Mouse (Mus musculus) C2C12 (cell line): ENCODE measurements at regions not wholly inside any gene's neighbourhood (a gene's known extent, or its start where the extent isn't known, plus 50 kb on each side); places are given as distances from the start of the nearest gene placed in this dataset.

Experiments used
- H3K27me3 ChIP-seq: one replicate; pipeline ENCODE4 v1.6.1; 2011; ENCODE audit not compliant: control insufficient read depth, insufficient read depth, insufficient read length
- H3K36me3 ChIP-seq: one replicate; pipeline ENCODE4 v1.6.1; 2011; ENCODE audit not compliant: control insufficient read depth, insufficient read depth
- H3K4me3 ChIP-seq: one replicate; pipeline ENCODE4 v1.5.1; 2011; ENCODE audit warnings: mild to moderate bottlenecking, control low read depth; ENCODE audit not compliant: poor library complexity, insufficient read depth, severe bottlenecking
- H3K79me2 ChIP-seq: one replicate; pipeline ENCODE4 v1.6.1; 2011; ENCODE audit not compliant: control insufficient read depth, insufficient read depth
- H3K79me3 ChIP-seq: one replicate; pipeline ENCODE4 v1.6.1; 2011; ENCODE audit warnings: low read depth, control low read depth
- H3ac ChIP-seq: one replicate; pipeline ENCODE3; 2011; ENCODE audit warnings: low read depth; ENCODE audit not compliant: control insufficient read depth, insufficient read length
- CEBPB ChIP-seq: IDR thresholded peaks from one replicate; pipeline ENCODE4 v1.6.1; 2011; ENCODE audit warnings: low read depth, mild to moderate bottlenecking, control low read depth, moderate library complexity
- CTCF ChIP-seq: IDR thresholded peaks from one replicate; pipeline ENCODE4 v1.5.1; 2011; ENCODE audit not compliant: control insufficient read depth, insufficient read depth, insufficient read length
- FOSL1 ChIP-seq: IDR thresholded peaks from one replicate; pipeline ENCODE4 v1.8.0; 2011; ENCODE audit warnings: mild to moderate bottlenecking, low read length; ENCODE audit not compliant: poor library complexity, insufficient read depth, severe bottlenecking
- MAX ChIP-seq: IDR thresholded peaks from one replicate; pipeline ENCODE4 v1.6.1; 2011; ENCODE audit warnings: mild to moderate bottlenecking, control low read depth
- MYOD1 ChIP-seq: IDR thresholded peaks from one replicate; pipeline ENCODE4 v1.6.1; 2011; ENCODE audit warnings: low read depth; ENCODE audit not compliant: control insufficient read depth, insufficient read length
- MYOG ChIP-seq: IDR thresholded peaks from one replicate; pipeline ENCODE4 v1.6.1; 2011; ENCODE audit not compliant: control insufficient read depth, insufficient read length; ENCODE audit errors: extremely low read depth
- USF1 ChIP-seq: IDR thresholded peaks from one replicate; pipeline ENCODE4 v1.6.1; 2011; ENCODE audit warnings: low read depth, mild to moderate bottlenecking, control low read depth, moderate library complexity

- Histone ChIP-seq H3K79me3 (no peaks in the 10 kb centered on the region), H3ac (no peak overlapping the region), H3K36me3 (no peaks in the 10 kb centered on the region), H3K4me3 (no peak overlapping the region), H3K27me3 (no peaks in the 10 kb centered on the region), H3K79me2 (no peaks in the 10 kb centered on the region)
- no peak for TF ChIP-seq USF1
- no peak for TF ChIP-seq FOSL1
- no peak for TF ChIP-seq CEBPB
- no peak for TF ChIP-seq MYOD1
- no peak for TF ChIP-seq MYOG
- no peak for TF ChIP-seq MAX
- no peak for TF ChIP-seq CTCF
These were observed 58.7 kb upstream of the Cdon start for GRCm38 (mm10) chr9:35362276-35362675.

- Histone ChIP-seq H3K79me3 (no peaks in the 10 kb centered on the region), H3K79me2 (no peaks in the 10 kb centered on the region), H3K4me3 (no peak overlapping the region), H3K36me3 (no peaks in the 10 kb centered on the region), H3K27me3 (no peaks in the 10 kb centered on the region), H3ac (no peak overlapping the region)
- no peak for TF ChIP-seq MYOD1
- no peak for TF ChIP-seq FOSL1
- TF ChIP-seq USF1 = no peak
- no peak for TF ChIP-seq CEBPB
- TF ChIP-seq MAX = no peak
- no peak for TF ChIP-seq MYOG
- TF ChIP-seq CTCF = no peak
These were observed 57.8 kb upstream of the Cdon start for GRCm38 (mm10) chr9:35363079-35363478.

GRCm38 (mm10) chr9:35363936-35364335 lies 57.0 kb upstream of the Cdon start:
- H3K27me3 ChIP-seq = no peaks in the 10 kb centered on the region
- TF ChIP-seq USF1 (no peak), MAX (no peak), MYOG (no peak), FOSL1 (no peak), CTCF (no peak), CEBPB (no peak), MYOD1 (no peak)
- no peaks in the 10 kb centered on the region for H3K36me3 ChIP-seq
- H3K79me2 ChIP-seq = no peaks in the 10 kb centered on the region
- H3K4me3 ChIP-seq = no peak overlapping the region
- no peaks in the 10 kb centered on the region for H3K79me3 ChIP-seq
- no peak overlapping the region for H3ac ChIP-seq

GRCm38 (mm10) chr9:35365975-35366374 lies 55.0 kb upstream of the Cdon start:
- no peaks in the 10 kb centered on the region for H3K79me2 ChIP-seq
- no peaks in the 10 kb centered on the region for H3K36me3 ChIP-seq
- TF ChIP-seq CEBPB (no peak), FOSL1 (peak; percentile 43), CTCF (no peak), MYOD1 (peak; percentile 51), USF1 (no peak), MAX (peak; percentile 30)
- H3ac ChIP-seq = no peak overlapping the region
- no peaks in the 10 kb centered on the region for H3K79me3 ChIP-seq
- H3K27me3 ChIP-seq = no peaks in the 10 kb centered on the region
- H3K4me3 ChIP-seq = no peak overlapping the region

- Histone ChIP-seq H3K4me3 (no peak overlapping the region), H3K27me3 (no peaks in the 10 kb centered on the region), H3ac (no peak overlapping the region), H3K36me3 (no peaks in the 10 kb centered on the region), H3K79me3 (no peaks in the 10 kb centered on the region), H3K79me2 (no peaks in the 10 kb centered on the region)
- no peak for TF ChIP-seq MYOG
- no peak for TF ChIP-seq MAX
- peak; percentile 42 for TF ChIP-seq MYOD1
These were observed 51.9 kb upstream of the Cdon start for GRCm38 (mm10) chr9:35369063-35369462.

- H3K27me3 ChIP-seq = no peaks in the 10 kb centered on the region
- no peak overlapping the region for H3K4me3 ChIP-seq
- TF ChIP-seq USF1 (no peak), MYOD1 (peak; percentile 25), MAX (no peak), CEBPB (no peak), CTCF (no peak), FOSL1 (no peak), MYOG (no peak)
- H3K36me3 ChIP-seq = no peaks in the 10 kb centered on the region
- H3K79me2 ChIP-seq = no peaks in the 10 kb centered on the region
- H3K79me3 ChIP-seq = no peaks in the 10 kb centered on the region
- H3ac ChIP-seq = no peak overlapping the region
These were observed 50.9 kb upstream of the Cdon start for GRCm38 (mm10) chr9:35370031-35370430.
